Mouse (Mus musculus): Measurements from ENCODE around the gene Ryr2. TPM values are rescaled to one million over a fixed set of nuclear protein-coding genes. Genes with fewer than 3 reads are reported as not detected.

Gene Ryr2
- total and polyA plus RNA-seq, 2 experiments: under 0.01 TPM; not detected in 1

DNA sequence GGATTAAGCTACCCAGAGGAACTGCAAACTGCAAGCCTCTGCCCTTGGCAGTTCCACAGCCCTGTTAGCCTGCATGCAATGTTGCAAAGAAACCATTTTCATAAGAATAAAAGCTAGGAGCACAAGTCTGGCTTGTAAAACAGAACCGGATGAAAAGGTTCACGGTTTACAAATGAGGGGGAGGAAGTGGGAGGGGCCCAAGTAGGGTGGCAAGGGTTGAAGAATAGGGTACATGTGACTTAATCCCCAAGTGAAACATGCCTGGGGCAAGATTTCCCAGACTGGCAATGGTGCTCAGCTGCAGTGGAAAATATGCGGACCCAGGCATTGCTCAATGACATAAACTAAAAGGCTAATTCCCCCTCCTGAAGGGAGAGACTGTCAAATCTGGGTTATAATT, 34.6 kb downstream of the Ryr2 start:
- Histone ChIP-seq H3K27ac (replicated peaks; ENCODE audit: insufficient read depth, low read depth, low read length) (no peak overlapping the region), H3K27me3 (ENCODE audit: control insufficient read depth, insufficient read depth, low read length) (no peaks in the 10 kb centered on the region), H3K79me2 (ENCODE audit: control insufficient read depth, insufficient read depth, low read length) (no peaks in the 10 kb centered on the region), H3K4me1 (ENCODE audit: control insufficient read depth, insufficient read depth, low read length) (no peaks in the 10 kb centered on the region), H3K36me3 (ENCODE audit: control insufficient read depth, insufficient read depth, low read length) (no peaks in the 10 kb centered on the region), H3K9ac (ENCODE audit: low read depth, low read length) (no peak overlapping the region), H3K4me3 (ENCODE audit: insufficient read depth, low read depth, low read length) (no peak overlapping the region)
- DNase-seq (ENCODE audit: extremely low read depth, low read depth, low spot score): no peak
- WGBS: 62% methylated on average over 3 of the region's 3 CpGs
- TF ChIP-seq POLR2A (IDR thresholded peaks at IDR 0.05; ENCODE audit: extremely low read depth, insufficient read depth, low read length): no peak
- no peak for TF ChIP-seq CTCF (IDR thresholded peaks at IDR 0.05; ENCODE audit: low read depth, low read length)

DNA sequence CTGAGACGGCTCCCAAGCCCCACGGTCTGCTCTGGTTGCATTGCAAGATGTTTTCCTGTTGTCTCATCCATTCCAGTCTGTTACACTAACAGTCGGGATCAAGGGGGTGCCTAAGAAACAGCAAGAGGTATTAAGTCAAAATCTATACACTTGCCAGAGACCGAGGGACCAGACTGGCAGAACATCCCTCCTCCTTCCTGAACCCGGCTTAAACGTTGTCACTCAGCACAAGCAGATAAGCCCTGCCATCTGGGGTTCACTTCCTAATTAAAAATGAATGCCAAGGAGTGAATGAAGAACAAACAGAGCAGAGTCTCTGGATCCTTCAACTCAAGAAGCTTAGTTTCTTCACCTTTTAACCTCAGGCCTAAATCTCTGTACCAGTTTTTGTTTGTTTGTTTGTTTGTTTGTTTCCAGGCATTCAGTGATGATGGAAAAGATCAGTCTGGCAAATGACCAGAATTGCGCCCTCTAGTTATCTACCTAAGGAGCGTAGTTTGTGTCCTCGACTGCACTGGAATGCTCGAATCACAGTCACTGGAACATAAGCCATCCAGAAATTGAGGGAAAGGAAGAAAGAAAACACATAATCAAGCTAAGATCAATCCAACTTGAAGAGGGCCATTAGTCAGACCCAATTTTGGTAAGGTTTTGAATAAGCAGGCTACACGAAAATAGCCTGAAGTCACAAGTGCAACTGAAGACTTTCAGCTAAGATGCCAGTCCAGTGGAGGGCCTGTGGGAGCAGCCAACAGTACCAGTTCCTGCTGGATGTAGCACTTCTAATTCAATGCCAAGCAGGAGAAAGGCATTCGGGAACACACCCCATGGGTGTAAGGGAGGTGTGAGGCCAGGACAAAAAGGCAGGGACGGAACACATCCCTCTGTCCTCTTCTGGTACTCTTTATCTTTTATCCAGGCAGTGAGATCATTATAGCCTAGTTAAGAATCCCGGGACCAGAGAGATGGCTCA, 36.3 kb downstream of the Ryr2 start:
- Histone ChIP-seq H3K4me1 (ENCODE audit: control insufficient read depth, insufficient read depth, low read length) (no peaks in the 10 kb centered on the region), H3K79me2 (ENCODE audit: control insufficient read depth, insufficient read depth, low read length) (no peaks in the 10 kb centered on the region), H3K9ac (ENCODE audit: low read depth, low read length) (no peak overlapping the region), H3K36me3 (ENCODE audit: control insufficient read depth, insufficient read depth, low read length) (no peaks in the 10 kb centered on the region), H3K27me3 (ENCODE audit: control insufficient read depth, insufficient read depth, low read length) (no peaks in the 10 kb centered on the region), H3K27ac (replicated peaks; ENCODE audit: insufficient read depth, low read depth, low read length) (no peak overlapping the region), H3K4me3 (ENCODE audit: insufficient read depth, low read depth, low read length) (no peak overlapping the region)
- DNase-seq (ENCODE audit: extremely low read depth, low read depth, low spot score): no peak
- WGBS: 74% methylated on average over 14 of the region's 14 CpGs
- TF ChIP-seq CTCF (IDR thresholded peaks at IDR 0.05; ENCODE audit: low read depth, low read length): no peak
- TF ChIP-seq POLR2A (IDR thresholded peaks at IDR 0.05; ENCODE audit: extremely low read depth, insufficient read depth, low read length): no peak

DNA sequence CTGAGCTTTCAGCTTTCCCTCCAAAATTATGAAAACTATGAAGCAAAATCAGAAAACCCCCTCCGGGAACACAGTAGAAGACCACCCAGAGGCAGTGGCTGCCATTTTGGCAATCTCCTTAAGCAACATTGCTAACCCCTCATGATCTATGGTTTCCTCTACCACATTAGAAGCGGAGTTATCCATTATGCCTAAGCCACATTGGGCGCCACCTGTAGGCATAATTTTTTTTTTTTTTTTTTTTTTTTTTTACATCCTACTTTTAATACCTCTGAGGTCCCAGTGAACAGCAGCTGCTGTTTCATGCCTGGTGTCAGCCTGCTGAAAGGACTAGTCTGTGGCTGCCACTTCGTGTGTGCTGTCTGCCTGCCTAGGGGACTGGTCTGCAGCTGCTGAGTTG, 42.2 kb downstream of the Ryr2 start:
- Histone ChIP-seq H3K4me1 (ENCODE audit: control insufficient read depth, insufficient read depth, low read length) (no peaks in the 10 kb centered on the region), H3K4me3 (ENCODE audit: insufficient read depth, low read depth, low read length) (no peak overlapping the region), H3K27me3 (ENCODE audit: control insufficient read depth, insufficient read depth, low read length) (no peaks in the 10 kb centered on the region), H3K9ac (ENCODE audit: low read depth, low read length) (no peak overlapping the region), H3K27ac (replicated peaks; ENCODE audit: insufficient read depth, low read depth, low read length) (no peak overlapping the region), H3K79me2 (ENCODE audit: control insufficient read depth, insufficient read depth, low read length) (no peaks in the 10 kb centered on the region), H3K36me3 (ENCODE audit: control insufficient read depth, insufficient read depth, low read length) (no peaks in the 10 kb centered on the region)
- TF ChIP-seq CTCF (IDR thresholded peaks at IDR 0.05; ENCODE audit: low read depth, low read length): no peak
- TF ChIP-seq POLR2A (IDR thresholded peaks at IDR 0.05; ENCODE audit: extremely low read depth, insufficient read depth, low read length): no peak
- 87% methylated on average over 4 of the region's 4 CpGs for WGBS
- DNase-seq (ENCODE audit: extremely low read depth, low read depth, low spot score): no peak

DNA sequence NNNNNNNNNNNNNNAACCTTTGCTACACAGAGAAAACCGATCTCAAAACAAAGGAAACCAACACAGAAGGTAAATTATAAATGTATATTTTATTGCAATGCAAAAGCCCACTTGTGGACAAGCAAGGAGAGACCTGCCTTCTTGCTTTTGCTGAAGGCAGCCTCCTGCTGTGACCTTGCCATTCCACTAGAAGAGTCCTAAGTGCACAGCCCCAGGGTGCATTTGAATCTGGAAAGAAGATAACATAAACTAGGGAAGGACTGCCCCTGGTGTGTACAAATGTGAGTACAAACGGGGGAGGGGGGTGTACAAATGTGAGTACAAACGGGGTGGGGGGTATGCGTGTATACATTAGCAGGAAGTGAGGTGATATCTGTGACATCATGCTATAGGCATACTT, 43.2 kb downstream of the Ryr2 start:
- Histone ChIP-seq H3K4me1 (ENCODE audit: control insufficient read depth, insufficient read depth, low read length) (no peaks in the 10 kb centered on the region), H3K4me3 (ENCODE audit: insufficient read depth, low read depth, low read length) (no peak overlapping the region), H3K79me2 (ENCODE audit: control insufficient read depth, insufficient read depth, low read length) (no peaks in the 10 kb centered on the region), H3K27ac (replicated peaks; ENCODE audit: insufficient read depth, low read depth, low read length) (no peak overlapping the region), H3K27me3 (ENCODE audit: control insufficient read depth, insufficient read depth, low read length) (no peaks in the 10 kb centered on the region), H3K9ac (ENCODE audit: low read depth, low read length) (no peak overlapping the region), H3K36me3 (ENCODE audit: control insufficient read depth, insufficient read depth, low read length) (no peaks in the 10 kb centered on the region)
- 63% methylated on average over 4 of the region's 4 CpGs for WGBS
- no peak for DNase-seq (ENCODE audit: extremely low read depth, low read depth, low spot score)
- TF ChIP-seq CTCF (IDR thresholded peaks at IDR 0.05; ENCODE audit: low read depth, low read length): no peak
- no peak for TF ChIP-seq POLR2A (IDR thresholded peaks at IDR 0.05; ENCODE audit: extremely low read depth, insufficient read depth, low read length)

DNA sequence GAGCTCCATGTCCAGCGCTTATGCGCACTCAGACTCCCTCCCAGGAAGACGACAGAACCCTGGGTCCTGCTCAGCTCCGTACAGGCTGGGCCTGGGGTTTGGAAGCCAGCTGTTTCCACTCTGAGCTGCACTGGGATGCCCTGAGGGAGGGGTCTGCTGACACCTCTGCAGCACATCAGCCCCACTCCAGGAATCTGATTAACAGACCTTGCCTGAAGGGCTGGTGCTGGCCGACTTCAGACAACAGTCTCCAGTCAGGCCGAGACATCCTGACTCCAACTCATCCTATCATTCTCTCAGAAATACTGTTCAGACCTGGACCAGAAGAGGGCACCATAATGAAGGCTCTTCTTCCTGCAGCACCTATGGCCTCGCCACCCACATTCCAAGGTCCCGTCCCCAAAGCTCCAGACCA, 49.4 kb downstream of the Ryr2 start:
- Histone ChIP-seq H3K36me3 (ENCODE audit: control insufficient read depth, insufficient read depth, low read length) (no peaks in the 10 kb centered on the region), H3K27ac (replicated peaks; ENCODE audit: insufficient read depth, low read depth, low read length) (no peak overlapping the region), H3K4me1 (ENCODE audit: control insufficient read depth, insufficient read depth, low read length) (no peaks in the 10 kb centered on the region), H3K27me3 (ENCODE audit: control insufficient read depth, insufficient read depth, low read length) (no peaks in the 10 kb centered on the region), H3K9ac (ENCODE audit: low read depth, low read length) (no peak overlapping the region), H3K4me3 (ENCODE audit: insufficient read depth, low read depth, low read length) (no peak overlapping the region), H3K79me2 (ENCODE audit: control insufficient read depth, insufficient read depth, low read length) (no peaks in the 10 kb centered on the region)
- WGBS: 60% methylated on average over 8 of the region's 8 CpGs
- no peak for DNase-seq (ENCODE audit: extremely low read depth, low read depth, low spot score)
- TF ChIP-seq POLR2A (IDR thresholded peaks at IDR 0.05; ENCODE audit: extremely low read depth, insufficient read depth, low read length): no peak
- no peak for TF ChIP-seq CTCF (IDR thresholded peaks at IDR 0.05; ENCODE audit: low read depth, low read length)

DNA sequence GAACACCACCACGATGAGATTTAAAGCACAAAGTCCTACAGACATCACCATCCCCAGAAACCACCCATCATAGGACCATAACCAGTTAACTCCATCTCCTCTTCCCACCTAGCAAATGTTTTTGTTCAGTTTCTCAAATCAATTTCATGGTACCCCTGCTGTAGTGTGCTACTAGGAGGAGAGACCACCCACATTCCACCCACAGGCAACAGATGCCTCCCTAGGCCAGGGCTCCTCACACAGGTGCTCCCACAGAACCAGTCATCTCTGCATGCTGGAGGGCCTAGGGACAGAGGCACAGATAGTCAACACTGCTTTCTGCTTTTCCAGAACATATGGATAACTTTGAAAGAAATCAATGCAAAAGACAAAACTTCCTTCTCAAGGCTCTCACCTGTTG, 50.8 kb downstream of the Ryr2 start:
- no peaks in the 10 kb centered on the region for H3K27me3 ChIP-seq (ENCODE audit: control insufficient read depth, insufficient read depth, low read length)
- H3K27ac ChIP-seq (replicated peaks; ENCODE audit: insufficient read depth, low read depth, low read length): no peak overlapping the region
- TF ChIP-seq CTCF (IDR thresholded peaks at IDR 0.05; ENCODE audit: low read depth, low read length) (no peak), POLR2A (IDR thresholded peaks at IDR 0.05; ENCODE audit: extremely low read depth, insufficient read depth, low read length) (no peak)
- H3K4me3 ChIP-seq (ENCODE audit: insufficient read depth, low read depth, low read length): no peak overlapping the region
- H3K79me2 ChIP-seq (ENCODE audit: control insufficient read depth, insufficient read depth, low read length): no peaks in the 10 kb centered on the region
- no peak for DNase-seq (ENCODE audit: extremely low read depth, low read depth, low spot score)
- H3K9ac ChIP-seq (ENCODE audit: low read depth, low read length): no peak overlapping the region
- WGBS: 74% methylated on average over 1 of the region's 1 CpGs
- H3K4me1 ChIP-seq (ENCODE audit: control insufficient read depth, insufficient read depth, low read length): no peaks in the 10 kb centered on the region
- no peaks in the 10 kb centered on the region for H3K36me3 ChIP-seq (ENCODE audit: control insufficient read depth, insufficient read depth, low read length)
